Mouse (Mus musculus): ENCODE measurements at regions not wholly inside any gene's neighbourhood (a gene's known extent, or its start where the extent isn't known, plus 50 kb on each side); places are given as distances from the start of the nearest gene placed in this dataset.

- no peak overlapping the region for H3K27ac ChIP-seq (ENCODE audit: insufficient read depth, low read depth, low read length)
- no peak overlapping the region for H3K4me3 ChIP-seq (ENCODE audit: insufficient read depth, low read length)
- H3K4me1 ChIP-seq (ENCODE audit: control insufficient read depth, insufficient read depth, low read length), result no peaks in the 10 kb centered on the region
- TF ChIP-seq POLR2A (IDR thresholded peaks at IDR 0.05; ENCODE audit: borderline replicate concordance, low read depth, low read length) (no peak), CTCF (IDR thresholded peaks at IDR 0.05; ENCODE audit: low read depth, low read length) (no peak)
Measured at GRCm38 (mm10) chr7:73310056-73310455, 65.3 kb upstream of the Rgma start.

- H3K27ac ChIP-seq (ENCODE audit: insufficient read depth, low read depth, low read length), result no peak overlapping the region
- H3K4me3 ChIP-seq (ENCODE audit: insufficient read depth, low read length), result no peak overlapping the region
- H3K4me1 ChIP-seq (ENCODE audit: control insufficient read depth, insufficient read depth, low read length), result no peaks in the 10 kb centered on the region
- no peak for TF ChIP-seq CTCF (IDR thresholded peaks at IDR 0.05; ENCODE audit: low read depth, low read length)
Measured at GRCm38 (mm10) chr7:73310581-73311136, 64.7 kb upstream of the Rgma start.

GRCm38 (mm10) chr7:73315555-73315954 is 59.8 kb upstream of the Rgma start:
- Histone ChIP-seq H3K4me3 (ENCODE audit: insufficient read depth, low read length) (no peak overlapping the region), H3K27ac (ENCODE audit: insufficient read depth, low read depth, low read length) (no peak overlapping the region), H3K4me1 (ENCODE audit: control insufficient read depth, insufficient read depth, low read length) (no peaks in the 10 kb centered on the region)
- no peak for TF ChIP-seq CTCF (IDR thresholded peaks at IDR 0.05; ENCODE audit: low read depth, low read length)
- no peak for TF ChIP-seq POLR2A (IDR thresholded peaks at IDR 0.05; ENCODE audit: borderline replicate concordance, low read depth, low read length)

- Histone ChIP-seq H3K4me1 (ENCODE audit: control insufficient read depth, insufficient read depth, low read length) (no peaks in the 10 kb centered on the region), H3K4me3 (ENCODE audit: insufficient read depth, low read length) (no peak overlapping the region), H3K27ac (ENCODE audit: insufficient read depth, low read depth, low read length) (no peak overlapping the region)
- TF ChIP-seq CTCF (IDR thresholded peaks at IDR 0.05; ENCODE audit: low read depth, low read length), result no peak
Measured at GRCm38 (mm10) chr7:73317574-73317973, 57.7 kb upstream of the Rgma start.

GRCm38 (mm10) chr7:73319004-73319403 is 56.3 kb upstream of the Rgma start:
- Histone ChIP-seq H3K4me1 (ENCODE audit: control insufficient read depth, insufficient read depth, low read length) (no peaks in the 10 kb centered on the region), H3K27ac (ENCODE audit: insufficient read depth, low read depth, low read length) (no peak overlapping the region), H3K4me3 (ENCODE audit: insufficient read depth, low read length) (no peak overlapping the region)
- TF ChIP-seq CTCF (IDR thresholded peaks at IDR 0.05; ENCODE audit: low read depth, low read length) (no peak), POLR2A (IDR thresholded peaks at IDR 0.05; ENCODE audit: borderline replicate concordance, low read depth, low read length) (no peak)

GRCm38 (mm10) chr7:73319994-73320393 is 55.3 kb upstream of the Rgma start:
- TF ChIP-seq CTCF (IDR thresholded peaks at IDR 0.05; ENCODE audit: low read depth, low read length) (no peak), POLR2A (IDR thresholded peaks at IDR 0.05; ENCODE audit: borderline replicate concordance, low read depth, low read length) (no peak)
- H3K27ac ChIP-seq (ENCODE audit: insufficient read depth, low read depth, low read length), result no peak overlapping the region
- H3K4me1 ChIP-seq (ENCODE audit: control insufficient read depth, insufficient read depth, low read length), result no peaks in the 10 kb centered on the region
- no peak overlapping the region for H3K4me3 ChIP-seq (ENCODE audit: insufficient read depth, low read length)

- TF ChIP-seq POLR2A (IDR thresholded peaks at IDR 0.05; ENCODE audit: borderline replicate concordance, low read depth, low read length) (no peak), CTCF (IDR thresholded peaks at IDR 0.05; ENCODE audit: low read depth, low read length) (no peak)
- H3K27ac ChIP-seq (ENCODE audit: insufficient read depth, low read depth, low read length), result no peak overlapping the region
- H3K4me3 ChIP-seq (ENCODE audit: insufficient read depth, low read length), result no peak overlapping the region
- no peaks in the 10 kb centered on the region for H3K4me1 ChIP-seq (ENCODE audit: control insufficient read depth, insufficient read depth, low read length)
Measured at GRCm38 (mm10) chr7:73322466-73323151, 52.7 kb upstream of the Rgma start.

GRCm38 (mm10) chr7:73323556-73323955 is 51.8 kb upstream of the Rgma start:
- Histone ChIP-seq H3K27ac (ENCODE audit: insufficient read depth, low read depth, low read length) (no peak overlapping the region), H3K4me1 (ENCODE audit: control insufficient read depth, insufficient read depth, low read length) (no peaks in the 10 kb centered on the region), H3K4me3 (ENCODE audit: insufficient read depth, low read length) (no peak overlapping the region)
- no peak for TF ChIP-seq POLR2A (IDR thresholded peaks at IDR 0.05; ENCODE audit: borderline replicate concordance, low read depth, low read length)
- no peak for TF ChIP-seq CTCF (IDR thresholded peaks at IDR 0.05; ENCODE audit: low read depth, low read length)

GRCm38 (mm10) chr7:73325503-73325902 is 49.8 kb upstream of the Rgma start:
- no peak overlapping the region for H3K4me3 ChIP-seq (ENCODE audit: insufficient read depth, low read length)
- H3K4me1 ChIP-seq (ENCODE audit: control insufficient read depth, insufficient read depth, low read length), result no peaks in the 10 kb centered on the region
- TF ChIP-seq CTCF (IDR thresholded peaks at IDR 0.05; ENCODE audit: low read depth, low read length), result no peak
- TF ChIP-seq POLR2A (IDR thresholded peaks at IDR 0.05; ENCODE audit: borderline replicate concordance, low read depth, low read length), result no peak
- H3K27ac ChIP-seq (ENCODE audit: insufficient read depth, low read depth, low read length), result no peak overlapping the region
